Mouse (Mus musculus): ENCODE measurements around the gene Olfr1362. TPM values are rescaled to one million over a fixed set of nuclear protein-coding genes. Genes with fewer than 3 reads are reported as not detected.

The Olfr1362 gene
- not detected for total RNA-seq (2023)

GRCm38 (mm10) chr13:21613922-21614321 lies at the start of gene Olfr1362:
Gene Olfr1362 (minus strand): TSS chr13:21614022.

DNA sequence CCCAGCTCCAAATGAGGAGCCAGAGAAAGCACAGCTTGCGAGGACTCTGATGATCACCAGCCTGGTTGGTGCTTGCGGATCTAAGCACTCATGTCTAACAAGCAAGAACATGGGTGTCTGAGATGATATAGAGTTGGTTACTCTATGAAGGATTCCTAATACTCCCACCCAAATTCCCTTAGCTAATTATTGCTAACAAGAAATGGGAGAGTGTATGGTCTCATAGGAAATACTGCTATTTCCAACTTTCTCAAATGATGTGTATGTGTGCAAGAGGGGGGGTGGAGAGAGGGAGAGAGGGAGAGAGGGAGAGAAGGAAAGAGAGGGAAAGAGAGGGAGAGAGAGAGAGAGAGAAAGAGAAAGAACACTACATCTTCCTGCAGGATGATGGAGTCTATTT lies 49.5 kb upstream of the Olfr1362 start, which contains the start of gene Olfr1361:
Gene Olfr1361, minus strand, starts transcription at position 101 of the 400 bp plus-strand sequence.

GRCm38 (mm10) chr13:21642418-21642817 lies 28.6 kb upstream of the Olfr1362 start, which contains the start of gene Olfr11:
Gene Olfr11 (minus strand): TSS chr13:21642518.

DNA sequence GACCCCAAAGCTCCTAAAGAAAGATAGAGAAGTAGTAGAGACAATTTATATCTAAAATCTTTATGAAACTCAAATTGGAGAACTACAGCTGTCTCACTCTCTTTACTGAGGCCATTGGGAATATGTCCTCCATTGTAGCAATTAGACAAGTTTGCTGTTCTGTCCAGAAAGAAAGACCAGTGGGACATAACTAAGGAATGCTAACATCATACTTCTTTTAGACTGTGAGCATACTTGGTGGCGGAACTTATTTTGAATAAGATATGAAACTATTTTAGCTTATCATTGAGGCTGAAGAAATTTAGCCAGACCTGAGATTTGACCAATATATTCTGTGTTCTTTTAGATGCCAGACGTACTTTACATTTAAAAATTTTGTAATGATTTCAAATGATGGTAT lies 32.2 kb downstream of the Olfr1362 start, which contains the start of gene Olfr1364:
Gene Olfr1364, minus strand, starts transcription at position 101 of the 400 bp plus-strand sequence.

Other genes starting within 250 kb of the Olfr1362 start
- 62.2 TPM for gene Zkscan3, start 211.3 kb downstream of the Olfr1362 start, total RNA-seq (2023)
- 0.58 TPM for gene Pgbd1, start 173.0 kb downstream of the Olfr1362 start, total RNA-seq (2023)
- gene Zscan26, start 160.3 kb downstream of the Olfr1362 start, total RNA-seq (2023) = 51.2 TPM
- not detected for gene Nkapl, start 145.5 kb downstream of the Olfr1362 start, total RNA-seq (2023)
- not detected for gene Zkscan4, start 135.1 kb downstream of the Olfr1362 start, total RNA-seq (2023)
- gene Gm10065, start 134.6 kb downstream of the Olfr1362 start, total RNA-seq (2023) = not detected
- gene AK157302, start 118.8 kb downstream of the Olfr1362 start, total RNA-seq (2023) = 5.6 TPM
- 14.0 TPM for gene Gm11273, start 112.6 kb downstream of the Olfr1362 start, total RNA-seq (2023)
- 11.5 TPM for gene Zkscan8, start 82.9 kb downstream of the Olfr1362 start, total RNA-seq (2023)
- gene Olfr1366, start 71.2 kb downstream of the Olfr1362 start, total RNA-seq (2023) = not detected
- gene Olfr1535, start 54.1 kb downstream of the Olfr1362 start, total RNA-seq (2023) = not detected
- not detected for gene Olfr1364, start 32.3 kb downstream of the Olfr1362 start, total RNA-seq (2023)
- gene Olfr11, start 28.5 kb upstream of the Olfr1362 start, total RNA-seq (2023) = not detected
- gene Olfr1361, start 49.4 kb upstream of the Olfr1362 start, total RNA-seq (2023) = not detected
- gene Olfr1360, start 63.4 kb upstream of the Olfr1362 start, total RNA-seq (2023) = not detected
- gene Olfr1359, start 84.1 kb upstream of the Olfr1362 start, total RNA-seq (2023) = not detected
- gene Hist1h2bl, start 102.1 kb upstream of the Olfr1362 start, total RNA-seq (2023) = 29.9 TPM
- gene Hist1h2ai, start 102.4 kb upstream of the Olfr1362 start, total RNA-seq (2023) = 37.0 TPM
- gene Hist1h3h, start 103.6 kb upstream of the Olfr1362 start, total RNA-seq (2023) = 46.7 TPM
- gene Hist1h2bm, start 108.0 kb upstream of the Olfr1362 start, total RNA-seq (2023) = 4.5 TPM
- 10.9 TPM for gene Hist1h4j, start 121.0 kb upstream of the Olfr1362 start, total RNA-seq (2023)
- gene Hist1h4k, start 136.5 kb upstream of the Olfr1362 start, total RNA-seq (2023) = 328 TPM
- gene Hist1h2ak, start 139.8 kb upstream of the Olfr1362 start, total RNA-seq (2023) = 31.4 TPM
- 80.0 TPM for gene Hist1h2bn, start 140.1 kb upstream of the Olfr1362 start, total RNA-seq (2023)
- 8.9 TPM for gene Hist1h1b, start 166.6 kb upstream of the Olfr1362 start, total RNA-seq (2023)
- 144 TPM for gene Hist1h3i, start 169.3 kb upstream of the Olfr1362 start, total RNA-seq (2023)
- 10.1 TPM for gene Hist1h2an, start 173.2 kb upstream of the Olfr1362 start, total RNA-seq (2023)
- gene Hist1h2bp, start 173.4 kb upstream of the Olfr1362 start, total RNA-seq (2023) = 16.9 TPM
- 74.5 TPM for gene Hist1h2bq, start 196.2 kb upstream of the Olfr1362 start, total RNA-seq (2023)
- gene Hist1h2ao, start 196.4 kb upstream of the Olfr1362 start, total RNA-seq (2023) = 58.9 TPM
- gene Hist1h4m, start 197.7 kb upstream of the Olfr1362 start, total RNA-seq (2023) = 281 TPM
- 118 TPM for gene Hist1h4n, start 218.2 kb upstream of the Olfr1362 start, total RNA-seq (2023)
- 61.6 TPM for gene Hist1h2ap, start 219.5 kb upstream of the Olfr1362 start, total RNA-seq (2023)
- gene Hist1h2br, start 219.7 kb upstream of the Olfr1362 start, total RNA-seq (2023) = 74.1 TPM